Mouse (Mus musculus) bone marrow macrophage, adult 2 months (primary cell): ENCODE results near the gene Fgf14.

Experiments
- CTCF ChIP-seq: IDR thresholded peaks from 2 replicates; pipeline ENCODE4 v1.5.1; 2012; ENCODE audit warnings: low read depth, mild to moderate bottlenecking, low read length, moderate library complexity
- POLR2A ChIP-seq: IDR thresholded peaks from 2 replicates; pipeline ENCODE4 v1.6.1; 2012; ENCODE audit warnings: mild to moderate bottlenecking, low read depth, low read length, borderline replicate concordance

DNA sequence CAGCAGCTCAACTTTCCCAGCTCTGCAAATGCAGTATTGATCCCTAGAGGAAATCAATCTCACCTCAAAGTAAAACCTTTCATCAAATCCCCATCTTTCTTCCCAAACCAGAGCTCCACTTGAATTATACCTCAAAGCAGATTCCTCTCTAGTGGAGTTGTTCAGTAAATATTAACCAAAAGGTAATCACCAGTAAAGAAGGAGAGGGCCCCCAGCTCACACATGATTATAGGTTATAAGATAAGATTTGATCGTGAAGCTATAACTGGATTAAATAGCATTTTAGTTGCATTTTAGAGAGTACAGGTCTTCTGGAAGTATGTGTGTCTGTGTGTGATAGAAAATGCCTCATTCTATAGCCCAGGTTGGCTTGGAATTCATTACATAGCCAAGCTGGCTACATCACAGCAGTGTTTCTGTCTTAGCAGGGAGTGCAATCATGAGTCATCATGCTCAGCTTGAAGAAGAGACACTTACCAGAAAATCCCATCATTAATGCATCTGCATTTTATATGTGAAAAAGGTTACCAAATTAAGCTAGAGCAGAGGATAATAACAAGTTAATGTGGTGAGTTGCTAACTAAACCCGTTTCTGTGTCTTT lies 202.8 kb downstream of the Fgf14 start:
- no peak for TF ChIP-seq CTCF
- no peak for TF ChIP-seq POLR2A
